18 mouse cellular contexts compared by ENCODE assay signal in genomic region chr3:36533201-36533672, GRCm38 (mm10). TPM values are rescaled to one million over a fixed set of nuclear protein-coding genes. Genes with fewer than 3 reads are reported as not detected.
DNase-seq lines count a peak whose midpoint lies in the region; ATAC-seq and TF ChIP-seq lines count a peak whose summit lies in the region.
"Had no signal": no experiment of that assay in that cellular context is flagged by ENCODE, and none has a peak within 500 bp of the region (broad histone marks: within the 10 kb centered on the region; RNA-seq: fewer than 3 reads in every experiment).

No protein-coding gene starts in this region.

- DNase-seq in embryo, embryonic 10 days (ENCODE audit: low spot score) = peak; percentile 11
- no peak for DNase-seq in embryo, embryonic 9.5 days (ENCODE audit: extremely low spot score)
- no peak for DNase-seq in lung, postnatal 36 days
- DNase-seq in stomach, postnatal 0 days (ENCODE audit: low spot score) = peak; percentile 41
- DNase-seq in gastrocnemius, postnatal 25 days = no peak
- DNase-seq: cerebellum, postnatal 25 days; layer of hippocampus, adult 9-11 months; spleen, adult 18-20 months; thymus, postnatal 14 days had no signal

- 0% methylated on average over 1 of the region's 1 CpGs for WGBS in lung, embryonic 15.5 days
- 0% methylated on average over 1 of the region's 1 CpGs for WGBS in stomach, postnatal 0 days
- WGBS in midbrain, embryonic 15.5 days = 3% methylated on average over 1 of the region's 1 CpGs

- no peak for TF ChIP-seq EP300 in stomach, postnatal 0 days (optimal IDR thresholded peaks at IDR 0.05)

- H3K4me1 ChIP-seq in lung, embryonic 15.5 days = peaks cover 30% of the 10 kb centered on the region
- H3K4me1 ChIP-seq in stomach, postnatal 0 days (replicated peaks; ENCODE audit: control insufficient read depth, insufficient read depth) = 0 out of 2 replicates have a peak, but pooled peaks cover 2% of the 10 kb centered on the region
- 0 out of 2 replicates have a peak, but pooled peaks cover 2% of the 10 kb centered on the region for H3K4me1 ChIP-seq in midbrain, embryonic 15.5 days

- H3K27ac ChIP-seq in lung, embryonic 15.5 days = peak overlapping the region; percentile 45
- H3K27ac ChIP-seq in stomach, postnatal 0 days (replicated peaks) = no peak overlapping the region
- no peak overlapping the region for H3K27ac ChIP-seq in midbrain, embryonic 15.5 days
- H3K27ac ChIP-seq: midbrain, embryonic 13.5 days had no signal

- no peaks in the 10 kb centered on the region for H3K27me3 ChIP-seq in lung, embryonic 15.5 days
- H3K27me3 ChIP-seq in stomach, postnatal 0 days (ENCODE audit: control insufficient read depth, insufficient read depth, low read length) = no peaks in the 10 kb centered on the region
- 0 out of 2 replicates have a peak, but pooled peaks cover 3% of the 10 kb centered on the region for H3K27me3 ChIP-seq in midbrain, embryonic 15.5 days (replicated peaks)
- H3K27me3 ChIP-seq: heart, embryonic 12.5 days had no signal

- no peaks in the 10 kb centered on the region for H3K36me3 ChIP-seq in lung, embryonic 15.5 days
- H3K36me3 ChIP-seq in stomach, postnatal 0 days (ENCODE audit: control insufficient read depth, insufficient read depth, low read length) = no peaks in the 10 kb centered on the region
- no peaks in the 10 kb centered on the region for H3K36me3 ChIP-seq in midbrain, embryonic 15.5 days (replicated peaks)
- H3K36me3 ChIP-seq: heart, embryonic 12.5 days; midbrain, embryonic 13.5 days had no signal

- H3K4me3 ChIP-seq in lung, embryonic 15.5 days = no peak overlapping the region
- H3K4me3 ChIP-seq in stomach, postnatal 0 days (ENCODE audit: low read depth, low read length) = no peak overlapping the region
- H3K4me3 ChIP-seq in midbrain, embryonic 15.5 days = no peak overlapping the region
- H3K4me3 ChIP-seq: heart, embryonic 12.5 days; midbrain, embryonic 13.5 days had no signal

- peak overlapping the region; percentile 70 for H3K4me2 ChIP-seq in lung, embryonic 15.5 days
- H3K4me2 ChIP-seq in stomach, postnatal 0 days (replicated peaks; ENCODE audit: low read depth) = 0 out of 2 replicates have a peak overlapping the region, but pooled peaks have one; percentile 17
- H3K4me2 ChIP-seq in midbrain, embryonic 15.5 days = no peak overlapping the region
- H3K4me2 ChIP-seq: heart, embryonic 12.5 days; midbrain, embryonic 13.5 days had no signal

- no peak for ATAC-seq in lung, embryonic 15.5 days (ENCODE audit: borderline replicate concordance, extremely low read depth, low FRiP score, low TSS enrichment)
- peak; percentile 43 to 58; a peak in 3 of 4 replicates for ATAC-seq in hematopoietic stem cell, adult 5-6 weeks (replicated peaks in 1 of 2; ENCODE audit: insufficient read depth in 1 of 2, low FRiP score in 2 of 2, low TSS enrichment in 1 of 2, low read depth in 1 of 2, poor library complexity in 2 of 2, severe bottlenecking in 2 of 2)
- ATAC-seq in stomach, postnatal 0 days (ENCODE audit: low FRiP score, low TSS enrichment) = peak; percentile 91
- ATAC-seq in midbrain, embryonic 15.5 days (replicated peaks) = no peak
- ATAC-seq: forebrain, embryonic 14.5 days; midbrain, embryonic 13.5 days; Patski had no signal

- no peaks in the 10 kb centered on the region for H3K9me3 ChIP-seq in lung, embryonic 15.5 days
- H3K9me3 ChIP-seq in stomach, postnatal 0 days (ENCODE audit: control insufficient read depth, low read length) = no peaks in the 10 kb centered on the region
- H3K9me3 ChIP-seq in midbrain, embryonic 15.5 days = no peaks in the 10 kb centered on the region; the same call in 1 of the 2 replicates
- H3K9me3 ChIP-seq: heart, embryonic 12.5 days; midbrain, embryonic 13.5 days had no signal

- H3K9ac ChIP-seq in lung, embryonic 15.5 days = no peak overlapping the region
- H3K9ac ChIP-seq in stomach, postnatal 0 days (ENCODE audit: low read length) = no peak overlapping the region
- H3K9ac ChIP-seq in midbrain, embryonic 15.5 days = no peak overlapping the region
- H3K9ac ChIP-seq: heart, embryonic 12.5 days; midbrain, embryonic 13.5 days had no signal

- TF ChIP-seq CTCF in stomach, postnatal 0 days (IDR thresholded peaks at IDR 0.05; ENCODE audit: low read depth) = no peak

RNA-seq across cellular contexts. Expression of gene Gm11549, which starts 11.6 kb away (rescaled TPM):
- polyA plus RNA-seq in lung, embryonic 15.5 days (2015; fragmentation: Nextera tagmentation; extraction: Ambion mirVana) = 0.10 and 0.17 TPM in 2 replicates
- not detected in 2 replicates for total RNA-seq in hematopoietic stem cell, adult 5-6 weeks (2017)
- polyA plus RNA-seq in stomach, postnatal 0 days (2015; fragmentation: Nextera tagmentation; extraction: Ambion mirVana) = 0.33 and 0.34 TPM in 2 replicates
- not detected for total RNA-seq in gastrocnemius, postnatal 25 days (2021)
- polyA plus RNA-seq in midbrain, embryonic 15.5 days (2015; fragmentation: Nextera tagmentation; extraction: Ambion mirVana) = 0.34 and 0.39 TPM in 2 replicates
- total RNA-seq: neutrophil, adult 5-6 weeks had no signal
- polyA plus RNA-seq: C2C12, Patski had no signal

RNA-seq across cellular contexts. Expression of gene Exosc9, which starts 19.2 kb away (rescaled TPM):
- 61.2 and 66.1 TPM in 2 replicates for polyA plus RNA-seq in lung, embryonic 15.5 days (2015; fragmentation: Nextera tagmentation; extraction: Ambion mirVana)
- total RNA-seq in hematopoietic stem cell, adult 5-6 weeks (2017) = 86.9 and 91.5 TPM in 2 replicates
- polyA plus RNA-seq in stomach, postnatal 0 days (2015; fragmentation: Nextera tagmentation; extraction: Ambion mirVana) = 30.2 and 33.5 TPM in 2 replicates
- total RNA-seq in gastrocnemius, postnatal 25 days (2021) = 10 to 100 TPM; 13.5 to 15.0 TPM
- 79.4 and 82.0 TPM in 2 replicates for polyA plus RNA-seq in midbrain, embryonic 15.5 days (2015; fragmentation: Nextera tagmentation; extraction: Ambion mirVana)

RNA-seq across cellular contexts. Expression of gene Ccna2, which starts 38.7 kb away (rescaled TPM):
- polyA plus RNA-seq in lung, embryonic 15.5 days (2015; fragmentation: Nextera tagmentation; extraction: Ambion mirVana) = 215 and 219 TPM in 2 replicates
- total RNA-seq in hematopoietic stem cell, adult 5-6 weeks (2017) = 141 and 144 TPM in 2 replicates
- 33.0 and 40.4 TPM in 2 replicates for polyA plus RNA-seq in stomach, postnatal 0 days (2015; fragmentation: Nextera tagmentation; extraction: Ambion mirVana)
- 1 to 10 TPM in 1 of 2 experiments, under 1 TPM in 1; 0.97 to 1.3 TPM for total RNA-seq in gastrocnemius, postnatal 25 days (2021)
- polyA plus RNA-seq in midbrain, embryonic 15.5 days (2015; fragmentation: Nextera tagmentation; extraction: Ambion mirVana) = 28.0 and 29.7 TPM in 2 replicates
- total RNA-seq: neutrophil, adult 5-6 weeks had no signal

RNA-seq across cellular contexts. Expression of gene 1810062G17Rik, which starts 57.5 kb away (rescaled TPM):
- 2.6 and 2.9 TPM in 2 replicates for polyA plus RNA-seq in lung, embryonic 15.5 days (2015; fragmentation: Nextera tagmentation; extraction: Ambion mirVana)
- 1.4 TPM in 1 of 2 replicates, not detected in the other for total RNA-seq in hematopoietic stem cell, adult 5-6 weeks (2017)
- 3.0 and 4.0 TPM in 2 replicates for polyA plus RNA-seq in stomach, postnatal 0 days (2015; fragmentation: Nextera tagmentation; extraction: Ambion mirVana)
- total RNA-seq in gastrocnemius, postnatal 25 days (2021) = not detected
- 0.19 and 0.32 TPM in 2 replicates for polyA plus RNA-seq in midbrain, embryonic 15.5 days (2015; fragmentation: Nextera tagmentation; extraction: Ambion mirVana)
- polyA plus RNA-seq: forebrain, embryonic 14.5 days had no signal

RNA-seq across cellular contexts. Expression of gene Anxa5, which starts 57.5 kb away (rescaled TPM):
- polyA plus RNA-seq in lung, embryonic 15.5 days (2015; fragmentation: Nextera tagmentation; extraction: Ambion mirVana) = 442 and 480 TPM in 2 replicates
- total RNA-seq in hematopoietic stem cell, adult 5-6 weeks (2017) = 107 and 113 TPM in 2 replicates
- polyA plus RNA-seq in stomach, postnatal 0 days (2015; fragmentation: Nextera tagmentation; extraction: Ambion mirVana) = 168 and 186 TPM in 2 replicates
- 10 to 100 TPM; 50.7 to 67.3 TPM for total RNA-seq in gastrocnemius, postnatal 25 days (2021)
- 68.7 and 84.1 TPM in 2 replicates for polyA plus RNA-seq in midbrain, embryonic 15.5 days (2015; fragmentation: Nextera tagmentation; extraction: Ambion mirVana)

Comparison
In these comparisons a context has a peak if more than half of its experiments do, and no peak if none do; other contexts are left out.
1. DNase-seq: peak in embryo, embryonic 10 days (single experiment) and stomach, postnatal 0 days (single experiment); none in embryo, embryonic 9.5 days (single experiment), lung, postnatal 36 days (single experiment) and gastrocnemius, postnatal 25 days (single experiment).
2. ATAC-seq: peak in hematopoietic stem cell, adult 5-6 weeks (2 of 2) and stomach, postnatal 0 days (single experiment); none in lung, embryonic 15.5 days (single experiment) and midbrain, embryonic 15.5 days (single experiment).